Mouse (Mus musculus): ENCODE data around the gene Slc9a3r1. TPM values are rescaled to one million over a fixed set of nuclear protein-coding genes. Genes with fewer than 3 reads are reported as not detected.
A peak's percentile ranks its signal among the peaks of the same experiment; 100 is the strongest.

Gene Slc9a3r1
- polyA plus RNA-seq, 1 experiment from 2014 or later, result 255 TPM

DNA sequence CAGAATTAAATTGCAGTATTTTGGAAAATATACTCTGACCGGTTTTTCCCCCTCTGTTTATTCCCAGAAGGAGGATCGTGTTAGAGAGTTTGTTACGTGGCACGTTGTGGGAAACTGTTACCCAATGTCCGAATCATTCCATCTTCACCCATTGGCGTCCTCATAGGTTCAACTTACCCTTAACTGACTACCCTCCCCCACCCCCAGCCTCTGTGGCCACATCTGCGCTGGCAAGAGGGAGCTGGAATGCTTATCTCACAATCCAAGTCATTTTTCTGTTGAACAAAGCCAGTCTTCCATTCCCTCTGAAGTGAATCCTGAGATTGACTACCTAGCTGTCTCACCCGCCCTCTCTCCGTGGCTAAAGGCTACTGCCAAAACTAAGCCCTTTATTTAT, 938 bp upstream of the Slc9a3r1 start:
- DNase-seq (ENCODE audit: low spot score), result no peak

- peak; percentile 81 for DNase-seq (ENCODE audit: low spot score)
Measured at GRCm38 (mm10) chr11:115163568-115164150, 518 bp downstream of the Slc9a3r1 start.

- peak; percentile 56 for DNase-seq (ENCODE audit: low spot score)
Measured at GRCm38 (mm10) chr11:115164341-115164975, 1.3 kb downstream of the Slc9a3r1 start.

DNA sequence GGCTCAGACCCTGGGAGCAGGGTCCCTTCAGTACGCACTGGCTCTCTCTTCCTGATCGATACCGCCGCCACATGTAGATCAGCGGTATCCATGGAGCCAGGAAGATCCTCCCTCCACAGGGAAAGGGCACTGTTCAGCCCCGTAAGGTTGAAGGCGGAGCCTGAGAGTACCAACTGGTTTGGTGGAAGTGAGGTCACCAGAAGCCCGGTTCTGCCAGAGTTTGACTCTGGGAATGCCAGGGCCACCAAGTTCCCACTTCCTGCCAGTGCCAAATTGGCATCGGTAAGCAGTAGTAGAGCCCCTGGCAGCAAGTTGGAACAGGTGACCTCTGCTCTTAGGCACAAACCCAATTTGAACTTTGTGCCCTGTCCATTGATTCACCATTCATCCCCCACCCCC, 1.8 kb downstream of the Slc9a3r1 start:
- no peak for DNase-seq (ENCODE audit: low spot score)

DNA sequence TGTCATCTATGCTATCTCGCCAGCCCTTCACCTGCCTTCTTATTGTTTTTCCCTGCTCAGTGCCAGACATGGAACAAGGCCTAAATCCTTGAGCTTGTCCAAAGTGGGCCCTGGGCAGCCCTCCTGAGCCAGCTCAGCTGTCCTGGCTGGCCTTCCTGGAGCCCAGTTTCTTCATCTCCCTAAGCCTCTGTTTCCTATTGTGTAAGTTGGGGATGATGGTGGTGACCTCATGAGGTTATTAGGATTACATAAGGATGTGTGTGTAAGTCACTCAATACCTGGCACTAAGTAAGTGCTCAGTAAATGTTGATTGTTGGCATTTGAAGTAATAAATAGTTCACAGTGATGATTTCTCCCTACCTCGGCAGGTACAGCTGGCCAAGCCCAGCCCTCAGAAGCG, 3.6 kb downstream of the Slc9a3r1 start:
- DNase-seq (ENCODE audit: low spot score), result no peak

GRCm38 (mm10) chr11:115167631-115168249, 4.6 kb downstream of the Slc9a3r1 start:
- DNase-seq (ENCODE audit: low spot score), result no peak

- no peak for DNase-seq (ENCODE audit: low spot score)
Measured at GRCm38 (mm10) chr11:115169430-115169829, 6.3 kb downstream of the Slc9a3r1 start.

GRCm38 (mm10) chr11:115171125-115171524, 8.0 kb downstream of the Slc9a3r1 start:
- no peak for DNase-seq (ENCODE audit: low spot score)

- no peak for DNase-seq (ENCODE audit: low spot score)
Measured at GRCm38 (mm10) chr11:115172825-115173287, 9.7 kb downstream of the Slc9a3r1 start.

DNA sequence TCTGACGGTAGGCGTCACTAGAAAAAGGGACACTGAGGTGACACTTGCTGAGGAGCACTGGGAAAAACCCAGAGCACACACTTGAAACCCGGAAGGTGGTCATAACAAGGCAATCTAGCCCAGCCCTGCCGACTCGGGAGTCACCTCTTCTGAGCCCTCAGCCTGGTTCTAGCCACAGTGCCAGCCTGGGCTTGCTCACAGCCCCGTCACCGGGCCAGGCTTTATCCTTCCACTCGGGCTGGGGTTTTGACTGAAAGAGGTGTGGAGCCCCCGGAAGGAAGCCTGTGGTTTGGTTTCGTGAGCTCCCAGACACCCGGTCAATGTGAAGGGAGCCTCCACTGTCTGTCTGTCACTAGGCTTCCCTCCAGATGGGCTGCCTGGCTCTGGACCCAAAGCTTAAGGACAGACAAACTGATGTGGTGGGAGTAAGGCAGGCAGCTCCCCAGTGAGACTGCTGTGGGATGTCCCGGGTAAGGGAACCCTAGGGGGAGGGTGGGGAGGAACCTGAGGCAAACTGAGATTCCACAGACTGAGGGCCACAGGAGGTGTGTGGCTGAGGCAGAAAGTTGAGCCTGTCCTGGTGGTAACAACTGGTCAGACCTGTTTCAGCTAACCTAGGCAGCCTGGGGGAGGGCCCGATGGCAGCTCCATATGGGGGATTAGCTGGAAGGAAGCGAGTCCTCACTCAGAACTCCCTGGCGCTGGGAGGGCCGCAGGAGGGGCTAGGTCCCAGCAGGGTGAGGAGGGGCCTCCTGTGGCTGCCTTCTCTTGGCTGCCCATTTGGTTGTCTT, 10.6 kb downstream of the Slc9a3r1 start:
- peak; percentile 60 for DNase-seq (ENCODE audit: low spot score)

- DNase-seq (ENCODE audit: low spot score), result no peak
Measured at GRCm38 (mm10) chr11:115176399-115177190, 13.5 kb downstream of the Slc9a3r1 start.

DNA sequence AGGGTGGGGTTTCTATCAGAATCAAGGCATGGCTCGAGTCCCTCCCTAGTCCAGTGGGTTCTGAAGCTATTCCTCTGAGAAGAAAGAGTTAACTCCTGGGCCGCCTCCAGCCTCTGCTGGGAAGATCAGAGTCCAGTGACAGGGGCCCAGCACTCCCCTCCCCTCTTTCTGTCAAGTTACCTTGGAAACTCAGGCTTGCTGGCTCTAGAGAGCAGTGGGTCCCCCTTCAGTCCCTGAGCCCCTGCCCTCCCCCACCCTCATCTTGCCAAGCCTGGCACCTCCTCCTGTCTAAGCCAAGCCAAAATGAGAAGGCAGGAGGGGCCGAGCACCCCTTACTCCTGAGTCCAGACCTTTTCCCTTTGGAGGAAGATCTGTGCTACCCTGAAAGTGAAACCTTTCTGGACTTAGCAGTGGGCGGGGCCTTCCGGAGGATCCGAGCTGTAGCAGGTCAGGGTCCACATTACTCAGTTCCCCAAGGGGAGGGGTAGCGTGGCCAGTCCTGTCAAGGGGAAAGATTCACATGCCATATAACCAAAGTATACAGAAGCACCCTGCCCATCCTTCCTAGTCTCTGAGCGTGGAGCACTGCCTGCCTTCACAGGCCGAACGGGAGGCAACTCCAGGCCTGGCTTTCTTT, 14.5 kb downstream of the Slc9a3r1 start:
- no peak for DNase-seq (ENCODE audit: low spot score)

DNA sequence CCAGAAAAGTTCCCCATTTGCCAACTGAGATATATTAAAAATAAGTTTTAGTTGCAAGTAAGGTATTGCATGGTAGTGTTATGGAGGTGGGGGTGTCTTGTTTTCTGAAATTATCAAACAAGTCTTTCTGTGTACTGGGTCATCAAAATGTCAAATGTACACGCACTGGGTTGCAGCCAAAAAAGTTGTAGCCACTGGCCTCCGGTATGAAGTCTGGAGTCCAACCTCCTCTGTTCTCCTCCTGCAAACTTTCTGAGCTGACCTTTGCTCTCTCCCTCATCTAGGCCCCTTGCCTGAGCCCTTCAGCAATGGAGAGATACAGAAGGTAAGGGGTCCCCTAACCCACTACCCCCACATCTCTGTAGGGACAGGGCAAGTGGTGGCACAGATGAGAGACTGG, 15.6 kb downstream of the Slc9a3r1 start:
- DNase-seq (ENCODE audit: low spot score), result no peak

DNA sequence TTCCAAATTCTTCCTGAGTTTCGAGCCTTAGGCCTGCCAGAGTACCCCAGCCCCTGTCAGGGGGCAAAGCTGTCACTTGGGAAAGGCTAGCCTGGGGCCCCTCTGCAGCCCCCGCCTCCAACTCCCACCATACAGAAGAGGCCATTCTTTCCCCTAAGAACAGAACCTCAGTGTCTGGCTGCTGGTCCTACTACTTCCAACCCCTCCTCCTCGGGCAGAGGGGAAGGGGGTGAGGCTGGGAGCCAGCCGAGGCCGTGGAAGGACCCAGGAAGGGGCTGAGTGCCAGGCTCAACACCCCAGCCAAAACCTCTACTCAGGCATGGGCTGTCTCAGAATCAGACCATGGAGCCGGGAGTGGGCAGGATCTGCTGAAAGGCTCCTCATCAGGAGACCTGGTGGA, 16.1 kb downstream of the Slc9a3r1 start:
- no peak for DNase-seq (ENCODE audit: low spot score)

DNA sequence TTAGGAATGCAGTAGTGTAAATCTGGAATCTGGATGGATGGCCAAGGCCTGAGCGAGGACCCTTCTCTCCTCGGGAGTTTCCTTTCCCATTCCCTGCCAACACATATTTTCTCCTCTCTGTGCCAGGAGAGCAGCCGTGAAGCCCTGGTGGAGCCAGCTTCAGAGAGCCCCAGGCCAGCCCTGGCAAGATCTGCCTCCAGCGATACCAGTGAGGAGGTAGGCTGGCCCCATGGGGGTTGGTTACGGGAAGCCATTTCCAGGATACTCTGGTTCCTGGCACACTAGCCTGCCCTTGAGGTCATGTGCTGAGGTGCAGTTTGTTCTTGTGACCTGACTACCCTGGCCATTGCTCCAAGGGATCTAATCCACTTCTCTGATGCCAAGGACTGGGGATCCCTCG, 16.7 kb downstream of the Slc9a3r1 start:
- DNase-seq (ENCODE audit: low spot score), result no peak

DNA sequence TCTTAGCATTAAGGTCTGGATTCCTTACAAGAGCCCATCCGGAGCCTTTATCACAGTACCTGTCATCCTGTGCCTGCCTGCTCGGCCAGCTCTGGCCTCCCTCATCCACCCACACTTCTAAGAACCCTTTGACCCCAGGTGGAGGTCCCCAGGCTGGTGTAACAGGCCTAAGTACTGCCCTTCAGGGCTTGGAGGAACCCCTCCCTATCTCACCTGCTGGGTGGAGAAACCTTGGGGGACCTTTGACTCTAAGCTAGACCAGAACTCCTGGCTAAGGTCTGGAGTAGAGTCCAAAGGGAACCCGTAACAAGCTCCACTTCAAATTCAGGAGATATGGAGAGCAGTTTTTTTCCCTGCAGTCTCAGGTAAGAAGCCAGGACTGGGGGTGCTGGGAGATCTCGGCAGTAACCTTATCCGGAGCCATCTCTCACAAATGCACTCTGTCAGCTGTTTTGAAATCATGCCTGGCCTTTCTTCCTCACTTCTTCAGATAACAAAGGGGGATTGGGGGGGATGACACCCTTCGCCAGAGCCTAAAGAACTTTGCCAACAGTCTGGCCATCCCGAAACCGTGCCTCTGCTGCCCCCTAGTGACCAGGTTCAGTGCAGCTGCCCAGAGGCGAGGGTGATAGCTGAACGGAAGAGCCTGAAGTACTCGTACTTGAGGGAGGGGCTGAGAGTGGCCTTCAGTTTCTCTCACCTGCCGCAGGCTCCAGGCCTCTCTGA, 18.9 kb downstream of the Slc9a3r1 start:
- peak; percentile 89 for DNase-seq (ENCODE audit: low spot score)

GRCm38 (mm10) chr11:115184973-115185372, 21.8 kb downstream of the Slc9a3r1 start:
- DNase-seq (ENCODE audit: low spot score), result peak; percentile 33

GRCm38 (mm10) chr11:115187224-115187639, 24.1 kb downstream of the Slc9a3r1 start, which contains the start of gene Tmem104:
Tmem104 (plus strand) TSS chr11:115187487.
- peak; percentile 99 for DNase-seq (ENCODE audit: low spot score)

GRCm38 (mm10) chr11:115187693-115188092, 24.6 kb downstream of the Slc9a3r1 start, which contains the start of gene Nat9:
Nat9 (minus strand) TSS chr11:115187859.
- DNase-seq (ENCODE audit: low spot score), result peak; percentile 51

Data from thymus, postnatal 0 days (tissue).